ENCODE assay signal across 23 mouse cellular contexts in the genomic region with DNA sequence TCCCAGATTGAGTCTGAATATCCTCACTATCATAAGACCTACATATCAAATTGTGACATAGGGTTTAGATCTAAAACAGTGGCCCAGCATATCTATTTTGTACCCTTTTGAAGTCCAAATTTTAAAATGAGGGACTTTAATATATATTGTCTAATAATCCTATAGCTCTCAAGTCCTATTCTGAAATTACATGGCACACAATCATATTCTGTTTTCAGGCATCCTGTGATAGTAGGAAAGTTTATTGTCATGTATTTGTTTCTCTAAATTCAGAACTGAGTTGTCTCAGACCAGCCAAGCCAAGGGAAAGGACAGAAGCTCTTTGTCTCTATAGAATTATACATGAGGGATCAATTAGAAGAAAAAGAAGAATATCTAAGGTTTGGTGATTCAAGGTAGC. TPM values are rescaled to one million over a fixed set of nuclear protein-coding genes. Genes with fewer than 3 reads are reported as not detected.
"Had no signal": no experiment of that assay in that cellular context is flagged by ENCODE, and none has a peak within 500 bp of the region (broad histone marks: within the 10 kb centered on the region; RNA-seq: fewer than 3 reads in every experiment).

Olfr166 (plus strand) TSS at position 301 of the 400 bp plus-strand sequence.

- H3K9me3 ChIP-seq: neural tube, embryonic 13.5 days; neural tube, embryonic 15.5 days; stomach, embryonic 15.5 days had no signal

- DNase-seq: retina, postnatal 1 day; right cerebral cortex, adult 18-20 months; right cerebral cortex, postnatal 14 days; right cerebral cortex, postnatal 25 days; right cerebral cortex, postnatal 4 days; spleen, adult 18-20 months; thymus, adult 18-20 months; thymus, adult 2 months; thymus, postnatal 14 days; thymus, postnatal 25 days; thymus, postnatal 36 days; thymus, postnatal 4 days had no signal

- H3K4me2 ChIP-seq: neural tube, embryonic 13.5 days; neural tube, embryonic 15.5 days; stomach, embryonic 15.5 days had no signal

- H3K27ac ChIP-seq: neural tube, embryonic 13.5 days; neural tube, embryonic 15.5 days; stomach, embryonic 15.5 days; stomach, postnatal 0 days had no signal

- H3K27me3 ChIP-seq: neural tube, embryonic 13.5 days; neural tube, embryonic 15.5 days; stomach, embryonic 15.5 days had no signal

- H3K4me3 ChIP-seq: neural tube, embryonic 13.5 days; neural tube, embryonic 15.5 days; stomach, embryonic 15.5 days had no signal

- H3K9ac ChIP-seq: neural tube, embryonic 13.5 days; neural tube, embryonic 15.5 days; stomach, embryonic 15.5 days had no signal

- H3K36me3 ChIP-seq: neural tube, embryonic 13.5 days; neural tube, embryonic 15.5 days; stomach, embryonic 15.5 days had no signal

- H3K4me1 ChIP-seq: neural tube, embryonic 13.5 days; neural tube, embryonic 15.5 days; stomach, embryonic 15.5 days had no signal

RNA-seq across cellular contexts. Expression of gene Olfr166, which starts in this region (rescaled TPM):
- polyA plus RNA-seq: neural tube, embryonic 13.5 days; neural tube, embryonic 14.5 days; neural tube, embryonic 15.5 days; small intestine, adult 2 months; stomach, embryonic 14.5 days; stomach, embryonic 15.5 days; stomach, embryonic 16.5 days; stomach, postnatal 0 days; testis, adult 2 months; thymus, adult 2 months; thymus, postnatal 0 days; urinary bladder, adult 2 months had no signal
